Mouse (Mus musculus) myocyte (in vitro differentiated cells): Measurements from ENCODE around the gene Rbm24. TPM values are rescaled to one million over a fixed set of nuclear protein-coding genes. Genes with fewer than 3 reads are reported as not detected.
A peak's percentile ranks its signal among the peaks of the same experiment; 100 is the strongest.

ENCODE experiments used
- H3K27me3 ChIP-seq: one replicate; pipeline ENCODE4 v1.6.1; 2011; ENCODE audit not compliant: control insufficient read depth, insufficient read depth, insufficient read length
- H3K36me3 ChIP-seq: one replicate; pipeline ENCODE4 v1.6.1; 2011; ENCODE audit not compliant: control insufficient read depth, insufficient read depth
- H3K4me2 ChIP-seq: one replicate; pipeline ENCODE4 v1.6.1; 2011; ENCODE audit warnings: low read depth, control low read depth
- H3K4me3 ChIP-seq: one replicate; pipeline ENCODE4 v1.5.1; 2011; ENCODE audit warnings: mild to moderate bottlenecking, control low read depth, moderate library complexity
- H3K79me2 ChIP-seq: one replicate; pipeline ENCODE4 v1.6.1; 2011; ENCODE audit not compliant: control insufficient read depth, insufficient read depth
- H3ac ChIP-seq: one replicate; pipeline ENCODE4 v1.6.1; 2011; ENCODE audit not compliant: control insufficient read depth, insufficient read length
- CEBPB ChIP-seq: IDR thresholded peaks from 2 replicates; pipeline ENCODE4 v1.6.1; 2011; ENCODE audit warnings: mild to moderate bottlenecking, moderate library complexity; ENCODE audit not compliant: poor library complexity, insufficient read depth, severe bottlenecking
- E2F4 ChIP-seq: IDR thresholded peaks from one replicate; pipeline ENCODE4 v1.6.1; 2011; ENCODE audit warnings: mild to moderate bottlenecking, control low read depth, moderate library complexity; ENCODE audit not compliant: insufficient read depth
- MAX ChIP-seq: IDR thresholded peaks from one replicate; pipeline ENCODE4 v1.6.1; 2011; ENCODE audit warnings: low read depth, mild to moderate bottlenecking, control low read depth
- MYOD1 ChIP-seq, 3 experiments: IDR thresholded peaks; one replicate each; pipeline ENCODE4 v1.6.1; 2011; ENCODE audit warnings: control low read depth in 2 of 3, low read depth in 2 of 3, mild to moderate bottlenecking in 2 of 3, moderate library complexity in 1 of 3; ENCODE audit not compliant: insufficient read length in 2 of 3, control insufficient read depth in 1 of 3
- MYOG ChIP-seq, 3 experiments: IDR thresholded peaks; one replicate each; pipeline ENCODE4 v1.6.1; 2011; ENCODE audit warnings: control low read depth in 2 of 3, low read depth in 2 of 3, mild to moderate bottlenecking in 2 of 3; ENCODE audit not compliant: insufficient read length in 2 of 3, control insufficient read depth in 1 of 3, insufficient read depth in 1 of 3
- POLR2A ChIP-seq: IDR thresholded peaks from one replicate; pipeline ENCODE4 v1.6.1; 2011; ENCODE audit warnings: low read depth, mild to moderate bottlenecking, control low read depth, moderate library complexity; ENCODE audit not compliant: insufficient read length
- POLR2AphosphoS2 ChIP-seq: IDR thresholded peaks from one replicate; pipeline ENCODE4 v1.6.1; 2011; ENCODE audit warnings: low read depth, control low read depth; ENCODE audit not compliant: insufficient read length
- REST ChIP-seq: IDR thresholded peaks from one replicate; pipeline ENCODE4 v1.6.1; 2011; ENCODE audit warnings: mild to moderate bottlenecking, control low read depth, moderate library complexity; ENCODE audit not compliant: insufficient read depth, insufficient read length
- SRF ChIP-seq: IDR thresholded peaks from one replicate; pipeline ENCODE4 v1.6.1; 2011; ENCODE audit warnings: low read depth; ENCODE audit not compliant: control insufficient read depth, insufficient read length
- TCF12 ChIP-seq: IDR thresholded peaks from one replicate; pipeline ENCODE4 v1.6.1; 2011; ENCODE audit warnings: mild to moderate bottlenecking, control low read depth; ENCODE audit not compliant: poor library complexity, insufficient read depth, severe bottlenecking
- TCF3 ChIP-seq: IDR thresholded peaks from one replicate; pipeline ENCODE4 v1.6.1; 2011; ENCODE audit warnings: low read depth, control low read depth; ENCODE audit not compliant: insufficient read length
- USF1 ChIP-seq: IDR thresholded peaks from one replicate; pipeline ENCODE4 v1.6.1; 2011; ENCODE audit warnings: low read depth, mild to moderate bottlenecking, control low read depth, moderate library complexity
- polyA plus RNA-seq: library from polyadenylated mRNA; unstranded; fragments of >200 nt; fragmentation: generic; extraction: Trizol; gene quantifications from one replicate; pipeline ENCODE4 v1.2.1, GENCODE M21; 2012; ENCODE audit warnings: missing spikeins

The Rbm24 gene
- polyA plus RNA-seq, 1 experiment = 43.0 TPM

DNA sequence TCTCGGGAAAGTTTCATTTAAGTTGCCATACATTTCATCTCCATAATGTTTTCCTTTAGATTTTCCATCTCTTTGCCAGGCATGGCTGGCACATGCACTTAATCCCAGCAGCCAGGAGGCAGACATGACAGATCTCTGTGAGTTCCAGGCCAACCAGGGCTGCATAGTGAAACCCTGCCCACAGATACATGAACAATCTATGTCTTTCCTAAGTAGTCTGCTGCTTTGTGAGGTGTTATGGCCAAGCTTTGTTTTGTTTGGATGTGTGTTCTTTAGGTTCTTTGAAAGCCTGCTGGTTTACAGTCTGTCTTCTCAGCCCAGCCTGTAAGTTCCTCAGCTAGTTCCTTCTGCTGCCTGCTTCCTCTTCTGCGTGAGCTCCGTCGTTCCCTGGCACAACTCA lies 25.3 kb upstream of the Rbm24 start:
- no peaks in the 10 kb centered on the region for H3K27me3 ChIP-seq
- H3K4me3 ChIP-seq = no peak overlapping the region
- H3K36me3 ChIP-seq = no peaks in the 10 kb centered on the region
- no peak overlapping the region for H3ac ChIP-seq
- H3K79me2 ChIP-seq = no peaks in the 10 kb centered on the region
- TF ChIP-seq SRF = no peak
- no peak for TF ChIP-seq TCF3
- no peak for TF ChIP-seq E2F4
- no peak for TF ChIP-seq POLR2AphosphoS2
- no peak for TF ChIP-seq MAX
- H3K4me2 ChIP-seq = no peak overlapping the region

DNA sequence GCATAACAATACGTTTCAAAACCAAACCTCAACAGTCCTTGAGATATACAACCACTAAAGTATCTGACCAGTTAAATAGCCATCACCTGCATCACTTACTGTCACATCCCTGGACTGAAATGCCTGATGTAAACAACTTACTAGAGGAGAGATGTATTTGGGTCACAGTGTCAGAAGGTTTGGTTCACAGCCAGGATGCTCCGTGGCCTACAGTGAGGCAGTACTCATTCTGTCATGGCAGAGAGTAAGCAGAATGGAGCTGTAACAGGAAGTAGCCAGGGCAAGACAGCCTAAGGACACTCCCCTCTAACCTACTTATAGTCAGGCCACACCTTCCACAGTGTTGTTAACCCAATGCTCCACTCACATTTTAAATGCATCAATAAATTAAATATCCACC lies 24.3 kb upstream of the Rbm24 start:
- Histone ChIP-seq H3K27me3 (no peaks in the 10 kb centered on the region), H3K4me3 (no peak overlapping the region), H3K79me2 (no peaks in the 10 kb centered on the region), H3K36me3 (no peaks in the 10 kb centered on the region), H3K4me2 (no peak overlapping the region), H3ac (no peak overlapping the region)
- no peak for TF ChIP-seq MYOD1 (IDR thresholded peaks at IDR 0.05; ENCODE audit: control insufficient read depth in 1 of 3, insufficient read length in 2 of 3, low read depth in 2 of 3)
- no peak for TF ChIP-seq SRF
- TF ChIP-seq E2F4 = no peak
- TF ChIP-seq CEBPB = no peak
- no peak for TF ChIP-seq MAX
- no peak for TF ChIP-seq MYOG (IDR thresholded peaks at IDR 0.05; ENCODE audit: control insufficient read depth in 1 of 3, insufficient read depth in 1 of 3, insufficient read length in 2 of 3, low read depth in 2 of 3)
- no peak for TF ChIP-seq REST
- TF ChIP-seq TCF12 = no peak
- TF ChIP-seq USF1 = no peak
- TF ChIP-seq POLR2A = no peak
- TF ChIP-seq TCF3 = no peak
- no peak for TF ChIP-seq POLR2AphosphoS2

DNA sequence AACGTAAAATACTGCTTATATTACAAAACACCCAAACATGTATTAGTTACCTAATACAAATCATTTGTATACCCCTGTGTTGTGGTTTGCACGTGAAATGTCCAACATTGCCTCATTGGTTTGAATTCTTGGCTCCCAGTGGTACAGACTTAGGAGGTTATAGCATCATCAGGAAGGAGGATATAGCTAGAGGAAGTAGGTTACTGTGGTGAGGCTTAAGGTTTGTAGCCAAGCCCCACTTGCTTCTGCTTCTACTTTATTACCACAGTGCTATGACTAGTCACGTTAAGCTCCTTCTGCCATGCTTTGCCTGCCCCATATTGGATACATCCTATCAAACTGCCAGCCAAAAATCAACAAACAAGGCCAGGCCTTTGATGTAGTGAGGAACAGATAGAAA lies 21.0 kb upstream of the Rbm24 start:
- no peak for TF ChIP-seq E2F4
- no peaks in the 10 kb centered on the region for H3K79me2 ChIP-seq
- no peak overlapping the region for H3K4me3 ChIP-seq
- H3ac ChIP-seq = no peak overlapping the region
- no peaks in the 10 kb centered on the region for H3K27me3 ChIP-seq
- no peaks in the 10 kb centered on the region for H3K36me3 ChIP-seq
- no peak overlapping the region for H3K4me2 ChIP-seq

GRCm38 (mm10) chr13:46407151-46407550 lies 11.1 kb upstream of the Rbm24 start:
- no peaks in the 10 kb centered on the region for H3K27me3 ChIP-seq
- H3K79me2 ChIP-seq = no peaks in the 10 kb centered on the region
- H3K36me3 ChIP-seq = no peaks in the 10 kb centered on the region
- no peak overlapping the region for H3K4me2 ChIP-seq
- no peak overlapping the region for H3ac ChIP-seq
- no peak for TF ChIP-seq TCF12
- TF ChIP-seq POLR2AphosphoS2 = no peak
- TF ChIP-seq MYOG (IDR thresholded peaks at IDR 0.05; ENCODE audit: control insufficient read depth in 1 of 3, insufficient read depth in 1 of 3, insufficient read length in 2 of 3, low read depth in 2 of 3) = no peak
- TF ChIP-seq USF1 = no peak
- no peak for TF ChIP-seq E2F4
- no peak for TF ChIP-seq MAX
- no peak for TF ChIP-seq POLR2A
- no peak for TF ChIP-seq CEBPB
- H3K4me3 ChIP-seq = no peak overlapping the region

DNA sequence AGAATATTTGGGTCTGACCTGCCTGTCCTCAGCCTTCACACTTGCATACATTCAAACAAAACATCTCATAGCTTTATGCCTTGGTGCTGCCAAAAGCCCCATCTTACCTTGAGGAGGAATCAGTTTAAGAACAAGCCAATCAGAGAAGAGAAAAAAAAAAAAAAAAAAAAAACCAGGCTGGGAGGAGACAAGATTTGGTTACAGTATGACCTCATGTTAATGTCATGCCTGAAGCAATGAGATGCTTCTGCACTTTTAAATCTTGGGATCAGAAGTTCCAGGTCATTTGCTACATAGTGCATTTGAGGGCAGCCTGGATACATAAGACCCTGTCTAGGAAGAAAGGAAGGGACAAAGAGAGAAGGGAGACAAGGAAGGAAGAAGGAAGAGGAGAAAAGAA lies 6.0 kb upstream of the Rbm24 start:
- no peak overlapping the region for H3ac ChIP-seq
- no peak overlapping the region for H3K4me2 ChIP-seq
- no peaks in the 10 kb centered on the region for H3K27me3 ChIP-seq
- TF ChIP-seq POLR2A = no peak
- no peak for TF ChIP-seq USF1
- TF ChIP-seq TCF3 = no peak
- no peak for TF ChIP-seq POLR2AphosphoS2
- TF ChIP-seq MYOD1 (IDR thresholded peaks at IDR 0.05; ENCODE audit: control insufficient read depth in 1 of 3, insufficient read length in 2 of 3, low read depth in 2 of 3) = no peak
- no peak for TF ChIP-seq MAX
- no peak for TF ChIP-seq MYOG (IDR thresholded peaks at IDR 0.05; ENCODE audit: control insufficient read depth in 1 of 3, insufficient read depth in 1 of 3, insufficient read length in 2 of 3, low read depth in 2 of 3)
- no peak for TF ChIP-seq E2F4
- no peak for TF ChIP-seq SRF
- no peak for TF ChIP-seq TCF12
- no peak for TF ChIP-seq REST
- no peaks in the 10 kb centered on the region for H3K79me2 ChIP-seq
- no peaks in the 10 kb centered on the region for H3K36me3 ChIP-seq
- no peak overlapping the region for H3K4me3 ChIP-seq

- H3ac ChIP-seq = no peak overlapping the region
- no peaks in the 10 kb centered on the region for H3K36me3 ChIP-seq
- H3K79me2 ChIP-seq = no peaks in the 10 kb centered on the region
- no peak overlapping the region for H3K4me3 ChIP-seq
- no peaks in the 10 kb centered on the region for H3K27me3 ChIP-seq
- TF ChIP-seq CEBPB = no peak
- H3K4me2 ChIP-seq = peak overlapping the region; percentile 46
These were observed 4.6 kb upstream of the Rbm24 start for GRCm38 (mm10) chr13:46413588-46413987.
